Mouse (Mus musculus) inflammation-experienced regulatory T-cells, adult 6 months (primary cell): ENCODE data around the gene Bglap. TPM values are rescaled to one million over a fixed set of nuclear protein-coding genes. Genes with fewer than 3 reads are reported as not detected.
"Not testable (repeated sequence)": the region's sequence is repeated elsewhere in the genome, so short reads cannot be mapped to it uniquely, and the experiment has no call there.

Experiments used
- ATAC-seq: one replicate; pipeline ENCODE4 v1.8.0; 2017
- polyA plus RNA-seq, 3 experiments: library from polyadenylated mRNA; unstranded; fragments of 100-300 nt; shearing (Covaris generic); gene quantifications; one replicate each; pipeline ENCODE4 v1.2.1; 2017

Bglap gene
- not detected for polyA plus RNA-seq

- no peak for ATAC-seq
Observed at GRCm38 (mm10) chr3:88384364-88384763, at the start of gene Bglap. Gene Bglap (minus strand): TSS chr3:88384464.

GRCm38 (mm10) chr3:88428639-88429038 lies 44.4 kb upstream of the Bglap start:
- ATAC-seq: not testable (repeated sequence)

- ATAC-seq: no peak
Observed at GRCm38 (mm10) chr3:88427342-88427905, 43.2 kb upstream of the Bglap start.

DNA sequence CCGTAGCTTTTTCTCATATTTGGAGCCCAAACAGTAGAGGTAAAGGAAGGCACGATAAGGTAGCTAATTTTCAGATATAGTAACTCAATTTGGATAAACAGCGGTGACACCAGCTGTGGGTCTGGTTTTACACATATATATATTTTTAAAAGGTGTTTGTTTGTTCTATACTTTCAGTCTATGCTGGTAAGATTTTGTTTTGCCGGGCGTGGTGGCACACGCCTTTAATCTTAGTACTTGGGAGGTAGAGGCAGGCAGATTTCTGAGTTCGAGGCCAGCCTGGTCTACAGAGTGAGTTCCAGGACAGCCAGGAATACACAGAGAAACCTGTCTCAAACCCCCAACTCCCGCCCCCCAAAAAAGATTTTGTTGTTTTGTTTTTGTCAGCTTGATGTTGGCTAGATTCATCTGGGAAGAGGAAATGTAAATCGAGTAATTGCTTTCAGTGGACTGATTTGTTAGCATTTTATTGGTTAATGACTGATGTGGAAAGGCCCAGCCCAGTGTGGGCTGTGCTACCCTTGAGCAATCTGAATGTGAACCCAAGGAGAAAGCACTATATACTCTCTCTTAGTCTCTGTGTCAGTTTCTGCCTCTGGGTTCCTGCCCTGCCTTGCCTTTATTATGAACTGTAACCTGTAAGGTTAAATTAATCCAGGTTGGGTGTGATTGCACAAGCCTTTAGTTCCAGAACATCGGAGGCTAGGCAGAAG lies 41.6 kb upstream of the Bglap start:
- ATAC-seq: no peak

DNA sequence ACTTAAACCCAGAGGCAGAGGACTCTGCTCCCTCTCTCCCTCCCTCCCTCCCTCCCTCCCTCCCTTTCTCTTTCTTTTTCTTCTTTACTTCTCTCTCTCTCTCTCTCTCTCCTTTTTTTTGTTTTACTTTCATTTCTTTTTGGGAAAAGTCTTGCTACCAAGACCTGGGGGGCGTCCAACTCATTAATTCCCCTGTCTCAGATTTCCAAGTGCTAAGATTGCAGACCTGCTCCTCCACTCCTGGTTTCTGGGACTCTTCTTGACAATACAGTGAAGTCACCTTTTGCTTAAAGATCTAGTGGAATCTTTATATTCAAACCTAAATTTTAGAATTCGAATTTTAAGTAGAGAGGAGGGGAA lies 41.0 kb upstream of the Bglap start:
- no peak for ATAC-seq

DNA sequence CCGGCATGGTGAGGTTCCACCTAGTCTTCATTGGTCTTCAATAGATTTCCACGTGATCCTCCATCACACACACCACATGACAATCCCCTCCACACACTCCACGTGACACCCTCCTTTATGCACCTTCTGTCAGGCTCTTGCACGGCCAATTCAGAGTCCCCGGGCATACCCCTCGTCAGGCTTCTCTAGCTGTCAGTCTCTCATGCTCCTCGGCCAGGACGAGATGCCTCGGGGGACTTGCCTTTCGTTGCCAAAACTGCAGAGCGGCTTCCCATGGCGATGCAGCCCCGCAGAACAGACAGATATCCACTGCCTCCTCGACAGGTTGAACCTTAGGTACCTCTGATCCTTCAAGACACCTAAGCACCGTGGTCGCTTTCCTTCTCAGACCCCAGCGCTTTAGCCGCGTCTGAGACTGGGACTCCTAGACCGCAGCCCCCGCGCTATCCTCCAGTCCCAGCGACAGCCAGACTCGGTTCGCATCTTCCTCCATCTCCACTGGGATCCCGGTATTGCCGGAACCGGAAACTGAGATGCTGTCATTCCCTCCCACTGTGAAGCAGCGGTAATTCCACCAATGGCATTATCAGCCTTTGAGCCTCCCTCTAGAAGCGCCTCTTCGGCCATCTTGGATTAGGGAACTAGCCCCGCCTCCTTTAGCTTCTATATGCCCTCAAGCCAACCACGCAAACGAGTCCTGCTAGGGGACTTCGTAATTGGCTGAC lies 40.5 kb upstream of the Bglap start, which contains the start of gene Slc25a44:
Slc25a44 (minus strand) TSS at position 535 of the 725 bp plus-strand sequence.
- ATAC-seq: peak; percentile 100

- no peak for ATAC-seq
Observed at GRCm38 (mm10) chr3:88422020-88422720, 37.9 kb upstream of the Bglap start.

DNA sequence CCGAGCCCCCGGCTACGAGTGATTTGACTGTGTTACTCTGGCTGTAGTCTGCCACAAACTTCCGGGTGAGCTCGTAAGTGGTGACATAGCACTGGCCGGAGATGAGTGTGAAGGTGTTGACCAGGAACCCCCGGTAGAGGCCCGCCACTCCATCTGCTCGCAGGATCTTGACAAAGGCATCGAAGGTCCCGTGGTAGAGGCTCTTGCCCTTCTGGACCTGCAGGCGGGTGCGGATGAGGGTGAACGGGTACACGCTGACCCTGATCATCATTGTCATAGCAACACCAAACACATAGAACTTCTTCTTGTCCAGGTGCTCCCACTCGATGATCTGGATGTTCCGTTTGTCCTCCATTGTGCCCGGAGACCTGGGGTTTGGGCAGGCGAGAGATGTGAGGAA lies 36.5 kb upstream of the Bglap start:
- ATAC-seq: no peak

- ATAC-seq: no peak
Observed at GRCm38 (mm10) chr3:88418016-88418415, 33.8 kb upstream of the Bglap start.

- no peak for ATAC-seq
Observed at GRCm38 (mm10) chr3:88415668-88416067, 31.4 kb upstream of the Bglap start.

DNA sequence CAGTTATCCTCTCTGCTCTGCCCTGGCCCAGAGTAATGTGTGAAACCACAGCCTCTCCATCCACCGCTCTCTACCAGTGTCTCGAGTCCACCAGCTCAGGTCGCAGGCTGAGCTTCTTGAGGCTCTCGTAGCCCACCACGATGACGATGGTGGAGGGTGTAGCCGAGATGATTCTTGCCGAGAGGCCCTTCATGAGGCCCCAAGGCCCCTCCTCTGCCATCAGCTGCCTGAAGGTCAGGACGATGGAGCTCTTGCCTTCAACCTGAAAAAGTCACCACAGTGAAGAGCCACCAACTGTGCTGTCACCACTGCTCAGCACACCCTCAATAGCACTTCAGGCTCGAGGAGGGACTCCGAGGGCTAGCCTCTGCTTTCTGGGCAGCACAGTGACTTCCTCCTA lies 28.4 kb upstream of the Bglap start:
- ATAC-seq: no peak

DNA sequence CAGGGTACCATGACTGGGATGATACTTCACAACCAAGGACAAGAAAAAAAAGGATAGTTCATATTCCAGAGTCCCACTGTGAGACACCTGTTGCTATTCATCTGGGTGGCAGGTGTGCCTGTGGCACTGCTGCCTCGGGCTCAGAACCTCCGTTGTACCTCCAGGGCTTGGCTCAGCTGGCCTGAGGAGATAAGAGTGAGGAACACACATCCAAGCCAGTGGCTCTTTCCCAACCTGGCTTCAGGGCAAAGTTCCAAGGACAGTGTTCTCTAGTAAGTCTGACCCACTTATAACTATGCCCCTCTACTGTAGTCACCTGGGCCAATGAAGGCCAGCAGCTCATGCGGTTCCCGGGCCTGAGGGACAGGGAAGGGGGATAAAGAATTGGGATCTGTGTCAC lies 27.4 kb upstream of the Bglap start:
- no peak for ATAC-seq

DNA sequence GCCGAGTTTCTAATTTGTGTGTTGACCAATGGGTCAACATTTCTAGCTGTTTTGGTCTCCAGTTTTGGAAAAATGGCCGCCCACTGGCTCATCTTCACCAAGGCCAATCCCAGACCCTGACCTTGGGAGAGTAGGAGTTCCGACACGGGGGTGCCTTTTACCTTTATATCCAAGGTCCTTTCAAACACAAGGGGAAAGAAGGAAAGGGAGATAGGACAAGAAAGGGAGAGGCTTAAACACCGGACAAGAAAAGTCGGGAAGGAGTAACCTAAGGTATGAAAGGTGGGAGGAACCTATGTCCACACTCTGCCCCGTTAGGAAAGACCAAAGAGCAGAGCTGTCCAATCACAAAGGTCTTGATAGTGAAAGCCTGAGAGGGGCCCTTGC lies 26.4 kb upstream of the Bglap start:
- ATAC-seq: no peak

DNA sequence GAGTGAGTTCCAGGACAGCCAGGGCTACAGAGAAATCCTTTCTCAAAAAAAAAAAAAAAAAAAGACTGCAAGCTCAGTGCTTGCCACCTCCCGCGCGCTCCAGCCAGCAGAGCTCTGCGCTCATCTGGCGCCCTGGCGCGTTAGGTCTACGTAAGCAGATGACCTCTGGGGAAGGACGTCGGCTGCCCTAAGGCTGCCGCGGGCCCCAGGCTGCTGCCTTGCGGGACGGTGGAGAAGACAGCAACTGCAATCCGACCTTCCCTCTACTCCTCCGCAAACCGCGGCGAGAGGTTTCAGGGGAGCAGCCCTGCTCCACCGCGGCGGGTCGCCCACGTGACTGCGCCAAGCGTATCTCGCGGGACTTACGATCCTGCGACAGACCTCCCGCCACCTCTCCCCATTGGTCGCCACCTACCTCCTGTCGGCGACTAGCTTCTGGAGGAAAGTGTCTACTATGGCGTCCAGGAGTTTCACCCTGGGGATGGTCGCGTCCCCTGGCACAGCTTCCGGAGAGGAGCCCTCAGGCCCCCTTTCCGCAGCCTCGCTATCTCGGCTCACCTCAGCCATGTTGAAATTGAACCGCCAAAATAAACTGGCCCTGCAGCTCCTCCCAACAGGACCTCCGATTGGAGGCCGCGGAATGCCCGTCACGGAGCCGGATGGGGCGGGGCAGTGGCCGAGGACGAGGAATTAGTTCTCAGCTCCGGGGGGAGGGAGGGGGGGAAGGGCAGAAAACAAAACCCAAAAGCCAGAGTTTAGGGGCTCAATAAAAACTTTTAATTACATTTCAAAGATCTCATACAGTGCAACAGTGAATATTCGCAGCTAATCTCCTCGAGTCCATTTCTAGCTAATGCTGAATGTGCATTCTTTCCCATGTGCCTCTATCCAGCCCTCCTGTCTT lies 25.7 kb upstream of the Bglap start, which contains the start of gene Pmf1:
Pmf1 (minus strand) TSS at position 591 of the 904 bp plus-strand sequence.
- peak; percentile 96 for ATAC-seq

DNA sequence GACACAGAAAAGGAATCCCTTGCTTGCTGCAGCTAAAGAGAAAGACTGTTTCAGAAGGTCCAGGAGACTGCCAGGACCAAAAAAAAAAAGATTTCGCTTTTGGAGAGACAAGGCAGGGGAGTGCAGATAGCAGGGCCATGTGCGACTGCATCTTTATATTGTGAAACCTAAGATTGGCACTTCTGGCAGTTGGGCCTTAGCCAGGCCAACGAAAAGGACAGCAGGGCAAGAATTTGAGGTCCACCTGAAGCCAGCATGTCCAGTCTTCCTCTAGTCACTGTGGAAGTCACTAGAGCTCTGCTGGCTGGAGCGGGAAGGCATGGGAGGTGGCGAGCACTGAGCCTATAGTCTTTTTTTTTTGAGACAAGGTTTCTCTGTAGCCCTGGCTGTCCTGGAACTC lies 24.7 kb upstream of the Bglap start:
- ATAC-seq: no peak

DNA sequence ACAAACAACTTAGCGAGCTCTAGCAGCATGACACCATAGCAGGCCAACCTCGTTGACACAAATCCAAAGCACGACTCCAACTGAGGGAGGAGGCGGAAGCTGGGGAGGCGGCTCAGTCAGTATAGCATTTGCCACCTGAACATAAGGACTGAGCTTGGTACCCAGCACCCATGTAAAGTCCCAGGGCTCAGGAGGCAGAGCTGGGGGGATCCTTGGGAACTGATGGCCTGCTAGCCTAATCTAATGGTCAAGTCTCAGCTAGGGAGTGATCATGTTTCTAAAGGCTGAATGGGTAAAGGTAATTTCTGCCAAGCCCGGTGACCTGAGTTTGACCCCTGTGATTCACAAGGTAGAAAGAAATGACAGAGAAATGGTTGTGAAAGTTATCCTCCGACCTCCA lies 23.3 kb upstream of the Bglap start:
- ATAC-seq: no peak

DNA sequence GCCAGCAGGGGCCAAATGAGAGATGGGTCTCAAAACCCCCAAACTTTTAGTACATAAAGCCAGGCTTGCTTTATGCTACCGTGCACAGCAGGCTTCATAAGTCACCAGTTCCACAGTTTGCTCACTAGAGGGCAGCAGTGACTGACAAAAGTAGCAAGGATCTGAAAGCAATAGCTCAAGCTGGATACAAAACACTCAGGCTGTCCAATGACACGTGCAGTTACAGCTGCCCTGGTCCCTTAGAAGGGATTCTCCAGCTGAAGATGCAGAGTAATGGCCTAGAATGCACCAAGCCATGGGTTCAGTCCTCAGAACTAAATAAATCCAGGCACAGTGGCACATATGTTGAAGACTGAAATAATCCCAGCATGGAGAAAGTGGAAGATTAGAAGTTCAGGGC lies 22.8 kb upstream of the Bglap start:
- ATAC-seq: peak; percentile 35

GRCm38 (mm10) chr3:88403522-88404230 lies 19.4 kb upstream of the Bglap start:
- no peak for ATAC-seq

GRCm38 (mm10) chr3:88398666-88399065 lies 14.4 kb upstream of the Bglap start:
- ATAC-seq: no peak

GRCm38 (mm10) chr3:88395742-88396141 lies 11.5 kb upstream of the Bglap start:
- no peak for ATAC-seq

GRCm38 (mm10) chr3:88395288-88395687 lies 11.0 kb upstream of the Bglap start:
- ATAC-seq: no peak
